Mouse (Mus musculus) CH12.LX (cell line): ENCODE measurements around the gene C1d.

Source experiments
- KAT2A ChIP-seq: IDR thresholded peaks from 2 replicates; pipeline ENCODE4 v1.6.1; 2012; ENCODE audit warnings: low read length, improper control_type of control experiment, inconsistent platforms; ENCODE audit not compliant: insufficient replicate concordance
- MAX ChIP-seq: IDR thresholded peaks from 2 replicates; pipeline ENCODE4 v1.6.1; 2011; ENCODE audit warnings: low read length, improper control_type of control experiment
- NELFE ChIP-seq: IDR thresholded peaks from 2 replicates; pipeline ENCODE4 v1.6.1; 2011; ENCODE audit warnings: low read depth, low read length, improper control_type of control experiment
- USF2 ChIP-seq: conservative IDR thresholded peaks from 2 replicates; pipeline ENCODE4 v1.6.1; 2011; ENCODE audit warnings: low read depth, low read length, improper control_type of control experiment

GRCm38 (mm10) chr11:17248715-17249114 lies 8.7 kb upstream of the C1d start:
- TF ChIP-seq NELFE (no peak), MAX (no peak), USF2 (no peak), KAT2A (no peak)
